Mouse (Mus musculus) urinary bladder, postnatal 14 days (tissue): ENCODE measurements around the gene Anxa11.
"Not testable (repeated sequence)": the region's sequence is repeated elsewhere in the genome, so short reads cannot be mapped to it uniquely, and the experiment has no call there.

ENCODE experiments used
- DNase-seq: peaks from one replicate; pipeline ENCODE4 v3.0.0; 2021; ENCODE audit warnings: low spot score

The Anxa11 gene

DNA sequence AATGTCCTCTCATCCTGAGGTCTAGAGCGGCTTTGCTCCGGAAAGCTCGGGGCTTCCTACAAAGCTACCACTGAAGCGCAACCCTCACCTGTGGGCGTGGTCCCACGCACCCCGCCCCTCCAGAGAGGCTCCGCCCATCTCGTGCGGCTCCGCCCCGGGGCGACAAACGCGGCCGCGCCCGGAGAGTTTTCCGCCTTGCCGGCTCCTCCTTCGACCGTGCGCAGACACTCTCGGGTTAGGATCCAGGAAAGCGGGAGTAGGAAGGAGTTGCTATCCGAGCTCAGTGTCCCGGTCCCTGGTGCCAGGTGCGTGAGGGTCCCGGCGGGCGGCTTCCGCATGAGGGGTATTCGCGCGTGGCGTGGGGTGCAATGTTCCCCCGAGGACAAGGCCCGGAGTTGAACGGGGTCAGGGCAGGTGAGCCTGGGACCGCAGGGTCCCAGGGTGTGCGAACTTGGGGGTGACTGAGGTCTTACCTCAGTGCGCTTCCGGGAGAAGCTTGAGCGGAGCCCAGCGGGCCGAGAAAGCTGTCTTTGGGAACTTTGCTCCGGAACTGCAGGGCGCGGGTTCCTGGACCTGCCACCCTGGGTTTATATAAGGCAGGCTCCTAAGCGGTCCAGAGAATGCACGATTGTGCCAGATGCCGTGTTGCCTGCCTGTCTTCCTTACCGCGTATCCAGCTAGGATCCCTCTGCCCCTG lies at the start of gene Anxa11:
Gene Anxa11 (plus strand): TSS at position 166 of the 697 bp plus-strand sequence.
- DNase-seq, result peak; percentile 91

DNA sequence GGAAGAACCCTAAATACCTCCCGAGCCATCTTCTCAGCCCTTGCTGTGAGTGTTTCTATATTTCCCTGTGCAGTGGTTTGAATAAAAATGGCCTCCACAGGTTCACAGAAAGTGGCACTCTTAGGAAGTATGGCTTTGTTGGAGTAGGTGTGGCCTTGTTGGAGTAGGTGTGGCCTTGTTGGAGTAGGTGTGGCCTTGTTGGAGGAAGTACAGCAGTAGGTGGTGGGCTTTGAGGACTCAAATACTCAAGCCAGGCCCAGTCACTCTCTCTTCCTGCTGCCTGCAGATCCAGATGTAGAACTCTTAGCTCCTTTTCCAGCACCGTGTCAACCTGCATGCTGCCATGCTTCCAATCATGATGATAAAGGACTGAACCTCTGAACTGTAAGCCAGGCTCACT lies 47.6 kb upstream of the Anxa11 start:
- no peak for DNase-seq

DNA sequence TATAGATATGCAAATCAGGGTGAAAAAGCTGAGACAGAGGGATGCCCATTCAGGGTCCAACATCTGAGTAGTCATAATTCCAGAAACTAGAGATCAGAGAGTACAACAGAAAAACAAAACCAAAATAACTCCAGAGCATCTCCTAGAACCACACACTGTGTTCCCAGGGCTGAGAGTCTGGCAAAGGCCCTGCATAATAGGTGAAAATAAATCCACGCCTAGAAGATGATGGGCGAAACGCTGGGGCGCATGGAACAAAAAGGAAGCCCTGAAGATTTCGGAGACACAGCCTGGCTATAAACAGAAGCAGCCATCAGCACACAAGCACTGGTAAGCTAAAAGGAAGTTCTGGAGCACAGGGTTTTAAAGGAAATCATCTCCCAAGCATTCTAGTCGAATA lies 46.9 kb upstream of the Anxa11 start:
- no peak for DNase-seq

DNA sequence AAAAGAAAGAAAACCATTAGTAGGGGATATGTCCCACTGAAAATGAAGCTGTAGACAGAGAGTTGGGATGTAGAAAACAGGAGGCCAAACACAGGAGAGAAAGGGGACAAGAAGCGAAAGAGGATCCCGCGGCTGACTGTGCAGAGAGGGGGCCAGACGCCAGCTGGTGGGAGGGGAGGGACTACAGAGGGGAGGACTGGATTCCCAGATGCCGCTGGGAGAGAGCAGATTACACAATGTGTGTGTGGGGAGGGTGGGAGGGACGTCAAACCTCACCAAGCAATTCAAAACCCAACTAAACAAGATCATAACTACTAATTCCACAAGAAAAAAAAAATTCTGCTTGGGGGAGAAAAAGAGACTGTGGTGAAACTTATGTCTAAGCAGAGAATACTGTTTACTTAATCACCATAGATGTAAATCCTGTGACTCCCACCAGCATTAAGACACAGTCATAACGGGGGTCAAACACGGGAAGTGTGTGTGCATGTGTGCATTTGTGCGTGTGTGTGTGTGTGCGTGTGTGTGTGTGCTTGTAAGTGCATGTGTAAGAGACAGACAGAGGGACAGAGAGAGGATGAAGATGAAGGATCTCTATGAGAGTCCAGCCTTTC lies 46.3 kb upstream of the Anxa11 start:
- peak; percentile 80 for DNase-seq

DNA sequence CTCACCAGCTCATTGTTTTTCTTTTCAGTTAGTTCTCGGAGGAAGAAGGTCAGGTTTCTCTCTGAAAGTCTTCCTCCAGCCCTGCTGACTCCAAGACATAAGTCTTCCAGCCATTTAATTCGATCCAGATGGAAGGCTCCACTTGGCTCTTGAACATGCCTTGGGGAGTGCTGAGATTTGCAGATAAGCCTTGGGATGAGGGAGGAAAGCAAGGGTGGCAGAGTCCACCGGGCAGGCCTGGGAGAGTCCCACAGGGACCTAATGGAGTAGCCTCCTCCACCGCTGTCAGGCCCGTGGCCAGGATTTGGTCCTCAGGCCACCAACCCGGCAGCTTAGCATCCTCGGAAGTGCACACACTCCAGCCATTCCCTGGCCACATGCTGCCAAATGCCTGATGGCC lies 45.3 kb upstream of the Anxa11 start:
- DNase-seq, result no peak

DNA sequence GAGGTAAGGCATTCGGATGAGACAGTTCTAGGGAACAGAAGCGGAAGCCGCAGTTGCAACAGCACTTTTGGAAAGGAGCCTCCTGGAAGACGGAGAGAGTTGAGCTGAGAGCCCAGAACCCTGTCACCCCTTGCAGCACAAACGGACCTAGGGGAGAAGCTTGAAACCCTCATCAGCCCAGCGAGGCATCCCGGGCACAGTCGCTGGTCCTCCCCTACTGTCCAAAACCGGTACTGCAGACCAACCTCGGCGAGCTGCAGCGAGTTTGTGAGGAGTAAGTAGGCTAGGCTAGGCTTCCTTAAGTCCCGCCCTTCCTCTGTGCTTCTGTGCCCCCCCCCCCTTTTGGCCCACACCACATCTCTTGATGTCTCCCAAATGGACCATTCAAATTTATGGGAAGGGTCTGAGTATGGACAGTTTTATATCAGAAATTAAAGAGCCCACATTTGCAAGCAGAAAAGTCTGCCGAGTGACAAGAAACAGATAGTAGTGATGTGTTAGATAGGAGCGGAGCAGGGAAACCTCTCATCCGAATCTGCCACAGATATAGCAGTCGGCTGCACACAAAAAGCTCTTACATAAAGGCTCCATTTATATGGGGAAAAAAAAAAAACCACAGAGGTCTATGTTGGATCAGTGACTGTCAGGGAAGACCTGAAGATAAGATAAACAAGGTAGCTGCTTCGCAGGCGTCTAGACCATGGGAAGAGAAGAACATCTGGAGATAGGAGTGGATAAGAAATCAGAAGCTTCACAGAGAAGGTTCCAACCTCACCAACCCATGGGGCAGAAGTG lies 41.6 kb upstream of the Anxa11 start:
- peak; percentile 92 for DNase-seq

DNA sequence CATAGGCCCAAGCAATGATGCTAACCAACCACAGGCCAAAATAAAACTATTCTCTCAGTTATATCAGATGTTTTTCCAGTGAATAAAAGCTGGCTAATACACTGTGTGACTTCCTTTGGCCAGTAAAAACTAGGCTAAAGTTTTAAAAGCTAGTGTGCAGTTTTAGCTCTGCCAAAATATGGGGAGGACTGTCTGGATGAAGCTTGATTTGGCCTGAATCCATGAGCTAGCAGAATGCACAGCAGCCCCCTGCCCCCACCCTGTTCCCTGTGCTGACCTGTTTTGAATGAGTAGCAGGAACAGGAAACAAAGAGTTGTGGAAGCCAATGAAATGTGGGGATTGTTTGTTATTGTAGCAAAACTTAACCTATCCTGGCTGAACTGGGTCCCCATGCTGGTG lies 39.4 kb upstream of the Anxa11 start:
- DNase-seq, result no peak

DNA sequence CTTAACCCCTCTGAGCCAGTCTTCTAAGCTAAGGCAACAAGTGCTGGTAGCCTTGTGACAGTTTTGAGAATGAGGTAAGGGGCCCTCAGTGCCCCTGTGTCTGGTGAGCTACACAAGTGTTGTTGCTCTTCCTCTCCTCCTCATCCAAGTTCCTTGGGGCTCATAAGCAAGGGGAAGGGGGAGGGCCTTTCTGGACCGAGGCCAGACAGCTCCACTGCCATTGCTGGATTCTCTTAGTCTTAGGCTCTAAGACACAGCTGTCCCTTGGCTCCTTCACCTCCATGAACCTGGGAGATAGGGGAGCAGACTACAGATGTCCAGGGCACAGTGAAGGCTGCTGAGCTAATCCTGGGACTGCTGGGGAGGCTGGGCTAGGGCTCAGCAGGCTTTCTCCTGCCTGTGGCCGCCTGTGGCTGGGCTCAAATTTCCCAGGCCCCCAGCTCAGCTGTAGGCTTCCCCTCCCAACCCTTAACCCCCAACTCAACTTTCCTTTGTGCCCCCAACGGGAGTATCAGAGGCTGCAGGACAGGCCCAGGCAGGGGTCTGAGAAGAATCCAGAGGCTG lies 38.6 kb upstream of the Anxa11 start:
- DNase-seq, result no peak

DNA sequence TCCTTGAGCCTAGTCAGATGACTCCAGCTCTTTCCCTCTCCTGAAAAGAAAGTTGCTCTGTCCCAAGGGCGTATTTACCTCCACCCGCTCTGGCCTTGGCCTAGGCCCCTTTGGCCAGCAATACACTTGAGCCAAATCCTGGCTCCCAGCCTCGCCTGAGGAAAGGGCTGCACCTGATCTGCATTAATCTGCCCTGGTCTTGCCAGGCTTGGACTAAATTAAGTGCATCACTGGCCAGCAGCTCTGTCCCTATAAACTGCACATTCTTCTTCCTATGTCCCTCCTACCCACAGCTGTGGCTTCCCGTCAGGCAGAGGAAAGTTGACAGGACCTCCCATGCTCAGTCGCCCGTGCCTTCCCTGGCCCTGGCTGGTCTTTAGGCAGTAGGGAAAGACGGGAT lies 36.1 kb upstream of the Anxa11 start:
- DNase-seq, result peak; percentile 57

DNA sequence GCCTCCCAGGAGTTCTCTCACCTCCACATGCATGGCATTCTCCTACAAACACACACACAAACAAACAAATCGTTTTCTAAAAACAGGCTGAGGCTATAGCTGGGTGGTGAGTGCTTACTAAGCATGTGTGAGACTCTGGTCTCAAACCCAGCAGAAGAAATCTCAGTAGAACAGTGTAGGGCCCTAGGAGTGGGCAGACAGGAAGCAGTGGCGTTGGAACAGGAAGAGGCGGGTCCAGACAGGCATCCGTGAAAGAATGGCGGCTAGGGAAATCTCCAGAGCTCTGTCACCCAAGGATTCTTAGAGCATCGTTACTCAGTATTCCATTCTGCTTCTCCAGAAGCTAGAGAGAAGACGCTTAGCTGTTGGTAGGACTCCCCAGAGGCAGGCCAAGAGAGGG lies 35.4 kb upstream of the Anxa11 start:
- no peak for DNase-seq

DNA sequence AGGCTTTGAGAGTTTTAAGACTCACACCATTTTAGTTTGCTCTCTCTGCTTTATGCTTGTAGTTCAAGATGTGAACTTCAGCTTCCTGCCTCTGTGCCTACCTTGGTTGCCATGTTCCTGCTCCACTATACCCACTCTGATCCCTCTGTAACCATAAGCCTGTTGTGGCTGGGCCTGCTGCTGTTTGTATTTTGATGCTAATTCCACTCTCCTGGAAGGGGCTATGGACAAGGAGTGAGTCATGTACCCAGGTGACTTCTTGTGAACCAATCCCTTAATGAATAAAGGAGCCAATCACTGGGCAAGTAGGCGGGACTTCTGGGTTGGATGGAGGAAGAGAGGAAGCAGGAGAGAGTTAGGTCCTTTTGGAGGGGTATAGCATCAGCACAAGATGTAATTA lies 30.9 kb upstream of the Anxa11 start:
- DNase-seq, result not testable (repeated sequence)

DNA sequence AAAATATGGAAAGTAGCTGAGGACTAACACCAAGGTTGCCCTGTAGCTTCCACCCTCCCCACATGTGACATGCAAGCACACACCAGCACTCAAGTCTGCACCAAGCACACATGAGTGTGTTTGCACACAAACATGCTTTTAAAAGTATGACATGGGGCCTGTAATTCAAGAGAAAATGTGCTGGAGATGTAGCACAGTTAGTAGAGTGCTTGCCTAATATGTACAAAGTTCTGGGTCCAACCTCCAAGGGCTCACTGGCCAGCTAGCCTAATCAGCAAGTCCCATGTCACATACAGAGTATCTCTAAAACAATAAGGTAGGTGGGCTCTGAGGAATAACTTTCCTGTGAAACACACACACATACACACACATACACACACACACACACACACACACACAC lies 27.8 kb upstream of the Anxa11 start:
- DNase-seq, result no peak

DNA sequence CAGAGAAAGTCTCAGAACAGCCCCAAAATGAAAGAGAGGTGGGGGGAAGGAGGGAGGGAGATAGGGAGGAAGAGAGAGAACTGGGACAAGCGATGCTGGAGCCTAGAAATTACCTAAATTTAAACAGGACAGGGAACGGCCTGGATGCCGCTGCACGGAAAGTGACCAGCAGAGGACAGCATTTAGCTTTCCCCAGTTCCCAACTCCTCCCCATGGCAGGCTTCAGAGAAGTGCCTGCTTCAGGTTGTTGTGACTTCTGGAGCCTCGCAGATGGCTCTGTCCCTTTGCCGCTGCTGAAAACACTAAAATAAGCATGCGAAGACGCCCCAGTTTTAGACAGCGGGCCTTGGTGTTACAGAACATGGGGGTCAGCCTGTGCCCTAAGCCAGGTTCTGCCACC lies 25.5 kb upstream of the Anxa11 start:
- peak; percentile 73 for DNase-seq

DNA sequence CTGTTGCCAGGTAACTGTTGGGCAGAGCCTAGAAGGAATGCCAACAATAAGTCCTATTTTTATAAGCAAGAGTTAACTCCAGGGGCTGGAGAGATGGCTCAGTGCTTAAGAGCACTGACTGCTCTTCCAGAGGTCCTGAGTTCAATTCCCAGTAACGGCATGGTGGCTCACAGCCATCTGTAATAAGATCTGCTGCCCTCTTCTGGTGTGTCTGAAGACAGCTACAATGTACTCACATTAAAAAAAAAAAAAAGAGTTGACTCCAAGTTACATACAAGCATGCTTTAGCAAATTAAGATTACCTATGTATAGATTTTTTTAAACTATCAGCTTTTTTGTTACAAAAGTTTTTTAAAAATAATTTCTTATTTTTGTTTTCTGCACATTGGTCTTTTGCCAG lies 19.4 kb upstream of the Anxa11 start:
- DNase-seq, result no peak

DNA sequence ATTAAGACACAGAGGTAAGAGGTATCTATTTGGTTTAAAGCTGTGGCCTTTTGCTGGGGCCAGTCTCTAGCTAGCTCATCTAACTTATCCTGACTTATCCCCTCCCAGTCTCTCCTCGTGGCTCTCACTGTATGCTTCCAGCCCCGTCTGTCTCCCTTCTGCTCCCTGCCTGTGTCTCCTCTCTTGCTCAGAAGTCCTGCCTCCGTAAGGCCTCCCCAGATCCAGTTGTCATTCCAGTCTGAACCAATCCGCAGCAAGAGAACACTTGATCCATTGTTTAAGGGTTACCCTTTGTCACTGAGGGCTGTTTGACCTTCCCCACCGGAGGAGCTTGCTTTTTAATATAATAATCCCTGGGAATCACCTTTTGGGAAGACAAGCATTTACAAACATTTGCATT lies 17.0 kb upstream of the Anxa11 start:
- DNase-seq, result no peak

DNA sequence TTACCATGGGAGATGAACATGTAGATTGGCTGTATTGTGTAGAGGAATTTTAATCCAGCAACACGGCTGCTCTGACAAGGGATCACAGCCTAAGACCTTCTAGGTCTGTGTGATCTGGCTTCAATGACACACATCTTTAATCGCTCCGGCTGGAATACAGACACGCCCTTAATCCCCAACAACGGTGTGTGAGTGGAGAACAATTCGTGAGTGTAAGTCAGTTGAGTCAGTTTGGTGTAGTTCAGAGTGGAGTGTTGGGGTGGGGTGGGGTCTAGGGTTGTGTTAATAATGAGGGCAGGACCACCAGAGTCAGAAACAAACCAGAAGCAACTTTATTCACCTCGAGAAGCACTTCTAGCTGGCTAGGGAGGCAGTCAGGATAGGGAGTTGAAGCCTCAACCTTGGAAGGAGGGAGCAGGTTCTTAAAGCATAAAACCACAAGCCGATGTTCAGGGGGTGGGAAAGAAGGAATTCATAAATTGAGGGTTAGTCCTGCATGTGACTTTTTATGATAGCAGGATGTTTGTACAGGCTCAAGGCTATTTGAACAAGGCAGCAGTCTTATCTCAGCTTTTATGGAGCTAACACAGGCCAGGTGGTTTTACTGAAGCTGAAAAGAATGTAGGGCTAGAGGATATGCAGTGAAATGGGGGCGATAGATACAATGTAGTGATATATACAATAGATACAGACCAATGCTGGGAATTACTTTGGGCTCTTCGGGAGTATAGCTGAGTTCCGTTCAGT lies 15.9 kb upstream of the Anxa11 start:
- no peak for DNase-seq

DNA sequence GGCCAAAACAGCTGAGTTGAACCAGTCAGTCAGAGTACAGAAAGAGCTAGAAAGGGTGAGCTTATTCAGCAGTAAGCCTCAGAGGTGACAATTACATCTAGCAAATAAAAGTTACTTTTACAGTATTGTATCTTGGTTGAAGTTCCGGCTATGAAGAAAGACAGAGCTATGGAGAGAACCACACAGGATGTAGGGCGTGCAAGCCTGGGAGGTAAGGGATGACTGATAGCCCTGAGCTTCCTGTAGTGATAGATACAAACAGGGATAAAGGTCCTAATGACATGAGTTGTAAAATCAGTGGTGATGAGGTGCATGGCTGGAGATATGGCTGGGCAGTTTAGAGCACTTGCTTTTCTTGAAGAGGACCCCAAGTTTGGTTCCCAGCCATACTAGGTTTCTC lies 15.1 kb upstream of the Anxa11 start:
- DNase-seq, result no peak

DNA sequence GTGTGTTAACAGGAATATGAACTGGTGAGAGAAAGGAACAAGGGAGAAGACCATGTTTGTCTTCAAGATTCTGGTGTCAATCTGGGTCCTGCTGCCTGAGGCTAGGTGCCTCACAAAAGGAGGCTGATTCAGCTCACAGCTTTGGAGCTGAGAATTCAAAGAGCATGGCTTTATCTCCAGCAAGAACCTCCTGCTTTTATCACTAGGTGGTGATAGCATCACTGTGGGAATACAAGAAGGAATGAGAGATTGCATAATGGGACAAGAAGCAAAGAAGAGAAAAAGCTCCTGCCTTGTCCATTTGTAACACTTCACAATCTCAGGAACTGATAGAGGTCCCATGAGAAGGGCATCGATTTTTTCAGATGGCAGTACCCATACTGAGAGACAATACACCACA lies 10.6 kb upstream of the Anxa11 start:
- no peak for DNase-seq

DNA sequence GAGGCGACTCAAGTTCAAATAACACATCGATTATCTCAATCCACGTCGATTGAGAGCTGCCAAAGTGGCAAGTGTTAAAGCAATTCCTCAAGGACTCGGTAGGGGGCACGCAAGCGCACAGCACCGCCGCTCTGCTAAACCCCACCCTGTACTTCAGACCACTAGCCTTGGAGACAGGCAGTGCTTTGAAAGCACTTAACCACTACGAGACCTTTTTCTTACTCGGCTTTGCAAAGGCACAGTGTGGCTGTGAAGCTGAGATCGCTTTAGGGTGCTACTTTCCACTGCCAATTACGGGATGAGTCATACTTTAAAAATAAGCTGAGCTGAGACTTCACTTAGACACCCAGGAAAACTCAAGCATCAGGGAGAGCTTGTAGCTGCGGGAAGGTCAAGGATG lies 9.7 kb upstream of the Anxa11 start:
- DNase-seq, result peak; percentile 58

DNA sequence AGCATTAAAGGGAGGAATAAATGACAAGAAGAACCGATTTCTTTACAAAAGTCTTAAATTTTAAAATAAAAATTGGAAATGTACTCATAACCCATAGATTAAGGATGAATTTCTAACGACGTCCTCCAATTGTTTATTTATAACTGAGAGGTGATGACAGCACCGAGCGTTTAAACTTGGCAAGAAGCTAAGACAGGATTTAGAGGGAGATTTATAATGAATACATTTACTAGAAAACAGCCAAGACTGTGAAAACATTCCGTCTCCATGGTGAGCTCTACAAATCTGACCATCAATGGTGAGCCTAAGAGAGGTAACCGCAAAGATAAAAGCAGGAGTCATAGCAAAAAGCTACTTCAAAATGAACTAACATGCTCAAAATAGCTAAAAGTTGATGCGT lies 3.5 kb upstream of the Anxa11 start:
- no peak for DNase-seq

DNA sequence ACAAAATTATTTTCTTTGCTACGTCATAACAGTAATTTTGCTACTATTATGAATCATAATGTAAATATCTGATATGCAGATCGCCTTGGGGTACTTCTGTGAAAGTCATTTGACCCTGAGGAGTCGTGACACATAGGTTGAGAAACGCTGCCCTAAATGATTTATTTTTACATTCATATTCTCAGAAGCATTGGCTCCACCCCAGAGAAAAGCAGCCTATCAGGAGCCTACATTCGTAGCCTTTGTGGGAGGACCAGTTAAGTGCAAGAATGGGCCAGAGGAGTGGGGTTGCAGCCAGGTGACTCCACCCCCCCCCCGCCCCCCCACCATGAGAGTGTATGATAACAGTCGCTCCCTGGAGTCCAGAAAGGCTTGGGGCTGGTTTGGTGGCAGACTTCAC lies 2.2 kb upstream of the Anxa11 start:
- DNase-seq, result no peak

DNA sequence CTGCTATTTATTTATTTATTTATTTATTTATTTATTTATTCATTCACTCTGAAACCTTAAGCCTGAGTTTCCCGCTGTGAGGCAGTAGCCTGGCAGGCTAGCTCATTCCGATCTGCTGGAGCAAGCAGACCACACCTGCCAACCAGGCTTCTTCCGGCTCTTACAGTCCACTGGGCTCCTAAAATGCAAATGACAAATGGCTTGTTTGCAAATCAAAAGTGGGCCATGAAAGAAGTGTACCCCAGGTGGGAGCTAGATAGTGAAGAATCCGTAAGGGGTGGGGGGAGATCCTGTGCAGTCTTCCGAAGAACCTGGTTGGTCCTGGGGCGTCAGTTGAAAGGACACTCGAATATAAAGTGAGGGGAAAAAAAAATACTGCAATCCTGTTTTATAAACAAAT lies 995 bp upstream of the Anxa11 start:
- no peak for DNase-seq
